Mouse (Mus musculus): Measurements from ENCODE around the gene Dpp10.

Dpp10 gene

DNA sequence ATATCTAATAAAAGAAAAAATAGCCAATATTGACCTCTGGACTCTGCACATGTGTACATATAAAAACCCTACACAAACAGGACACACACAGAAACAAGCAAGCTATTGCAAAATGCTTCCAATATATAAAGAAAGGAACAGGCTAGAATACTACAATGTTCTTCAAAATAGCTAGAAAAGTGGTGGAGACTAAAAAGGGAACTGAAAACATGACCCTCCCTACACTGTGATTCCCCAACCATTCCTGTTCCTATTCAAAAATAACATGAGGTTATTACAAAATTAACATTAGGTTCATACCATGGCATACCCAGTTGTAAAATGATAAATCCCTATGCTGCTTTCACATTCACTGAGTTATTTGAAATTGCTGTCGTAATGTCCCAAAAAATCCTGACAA, 125.8 kb downstream of the Dpp10 start:
- no peak for DNase-seq (ENCODE audit: low read depth, low spot score)

DNA sequence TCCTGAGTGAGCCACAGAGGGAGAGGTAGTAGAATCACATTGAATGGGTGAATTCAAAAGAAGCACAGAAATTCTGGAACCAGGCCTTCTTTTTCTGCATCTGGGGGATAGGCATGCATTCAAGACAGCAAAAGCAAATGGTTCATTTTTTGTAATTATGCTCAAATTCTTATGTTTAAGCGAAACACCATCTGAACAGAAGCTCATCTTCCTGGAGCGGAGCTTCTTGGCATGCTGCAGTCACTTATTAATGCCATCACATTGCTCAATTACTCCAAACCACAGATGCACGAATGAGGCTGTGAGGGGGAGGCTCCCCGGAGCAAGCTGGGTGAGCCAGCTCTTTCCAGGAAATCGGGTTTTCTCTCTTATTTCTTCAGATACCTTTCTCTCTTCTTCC, 142.7 kb downstream of the Dpp10 start:
- no peak for DNase-seq (ENCODE audit: low read depth, low spot score)

DNA sequence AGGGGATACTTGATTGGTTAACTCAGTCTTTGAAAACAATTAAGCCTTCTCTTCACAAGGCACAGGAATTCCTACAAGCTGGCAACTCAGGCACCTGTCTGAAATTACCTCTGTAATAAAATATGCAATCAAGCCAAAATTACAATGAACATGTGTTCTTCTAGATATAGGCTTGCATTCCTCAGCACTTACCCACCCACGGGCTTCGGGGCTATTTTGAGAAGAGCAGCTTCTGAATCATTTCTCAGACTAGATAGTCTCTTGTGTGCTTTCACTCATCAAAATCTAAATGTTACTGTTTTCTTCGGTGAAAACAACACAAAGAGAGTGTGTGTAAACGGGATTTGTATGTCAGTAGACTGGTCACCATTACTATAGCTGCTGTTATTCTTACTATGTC, 144.1 kb downstream of the Dpp10 start:
- no peak for DNase-seq (ENCODE audit: low read depth, low spot score)

DNA sequence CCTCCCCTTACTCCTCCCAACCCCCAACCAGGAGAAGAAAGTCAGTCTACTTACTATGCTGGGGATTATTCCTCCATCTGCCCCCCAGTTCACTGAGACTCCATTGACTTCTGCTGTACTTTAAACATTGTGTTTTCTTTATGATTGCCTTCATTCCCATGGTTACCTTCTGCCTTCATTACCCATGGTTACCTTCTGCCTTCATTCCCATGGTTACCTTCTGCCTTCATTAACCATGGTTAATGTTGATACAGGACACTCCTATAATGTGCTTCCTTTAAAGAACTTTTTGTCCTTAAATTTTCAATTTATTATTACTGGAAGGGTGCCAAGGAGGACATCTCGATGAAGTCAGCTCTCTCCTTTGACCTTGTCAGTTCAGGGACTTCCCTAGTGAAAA, 158.1 kb downstream of the Dpp10 start:
- no peak for DNase-seq (ENCODE audit: low read depth, low spot score)

DNA sequence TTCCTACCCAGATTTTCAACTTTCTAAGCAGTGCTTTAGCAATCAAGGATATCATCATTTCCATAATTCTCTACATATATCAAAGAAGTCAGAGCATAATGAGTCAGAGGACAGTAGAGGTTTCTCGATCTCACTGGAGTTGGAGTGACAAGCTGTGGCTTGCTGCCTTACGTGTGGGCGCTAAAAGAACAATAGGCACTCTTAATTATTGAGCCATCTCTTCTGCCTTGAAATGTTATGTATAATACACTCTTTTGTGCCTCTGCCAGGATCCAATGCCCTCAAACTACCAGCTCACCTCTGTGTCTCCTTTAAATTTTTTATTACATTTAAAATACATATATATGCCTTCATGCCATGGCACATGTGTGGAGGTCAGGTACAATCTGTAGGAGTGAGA, 198.5 kb downstream of the Dpp10 start:
- DNase-seq (ENCODE audit: low read depth, low spot score) = no peak

DNA sequence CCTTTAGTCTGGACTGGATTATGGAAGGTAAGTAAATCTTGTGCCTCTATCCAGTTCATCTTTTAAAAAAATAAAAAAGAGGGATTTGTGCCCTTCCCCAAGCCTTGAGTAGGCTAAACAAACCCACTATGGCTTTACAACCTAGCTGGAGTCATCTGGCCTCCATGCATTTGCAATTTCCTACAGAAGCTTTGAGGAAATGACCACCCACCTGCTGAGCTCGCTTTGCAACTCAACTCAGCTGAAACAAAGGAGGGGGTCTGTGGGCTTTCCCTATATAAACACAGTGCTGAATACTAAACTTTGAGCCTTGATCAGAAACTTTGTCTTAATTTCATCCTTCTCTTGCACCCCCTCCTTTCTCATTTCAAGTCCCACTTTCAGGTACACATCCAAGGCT, 244.2 kb downstream of the Dpp10 start:
- DNase-seq (ENCODE audit: low read depth, low spot score) = no peak

DNA sequence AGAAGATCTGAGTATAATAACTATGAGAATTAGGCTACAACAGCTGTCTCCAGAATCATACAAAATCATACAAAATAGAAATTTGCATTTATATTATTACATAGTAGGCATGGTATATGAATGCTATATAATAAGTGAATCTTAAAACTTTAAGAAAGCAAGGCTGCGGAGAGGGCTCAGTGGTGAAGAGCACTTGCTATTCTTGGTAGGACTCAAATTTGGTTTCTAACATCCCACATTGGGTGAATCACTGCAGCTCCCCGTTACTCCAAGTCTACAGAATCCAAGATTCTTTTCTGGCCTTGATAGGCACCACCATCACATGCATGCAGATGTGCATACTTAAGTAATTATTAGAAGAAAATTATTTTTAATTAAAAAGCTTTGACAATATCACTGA, 279.8 kb downstream of the Dpp10 start:
- DNase-seq (ENCODE audit: low read depth, low spot score) = no peak

DNA sequence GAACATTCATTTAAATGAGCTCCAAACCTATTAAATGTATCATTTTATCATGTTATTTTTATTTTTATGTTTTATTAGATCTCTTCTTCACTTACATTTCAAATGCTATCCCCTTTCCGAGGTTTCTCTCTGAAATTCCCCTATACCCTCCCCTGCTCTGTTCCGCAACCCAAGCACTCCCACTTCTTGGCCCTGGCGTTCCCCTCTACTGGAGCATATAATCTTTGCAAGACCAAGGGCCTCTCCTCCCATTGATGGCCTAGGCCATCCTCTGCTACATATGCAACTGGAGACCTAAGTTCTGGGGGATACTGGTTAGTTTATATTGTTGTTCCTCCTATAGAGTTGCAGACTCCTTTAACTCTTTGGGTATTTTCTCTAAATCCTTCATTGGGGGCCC, 283.1 kb downstream of the Dpp10 start:
- DNase-seq (ENCODE audit: low read depth, low spot score) = no peak

DNA sequence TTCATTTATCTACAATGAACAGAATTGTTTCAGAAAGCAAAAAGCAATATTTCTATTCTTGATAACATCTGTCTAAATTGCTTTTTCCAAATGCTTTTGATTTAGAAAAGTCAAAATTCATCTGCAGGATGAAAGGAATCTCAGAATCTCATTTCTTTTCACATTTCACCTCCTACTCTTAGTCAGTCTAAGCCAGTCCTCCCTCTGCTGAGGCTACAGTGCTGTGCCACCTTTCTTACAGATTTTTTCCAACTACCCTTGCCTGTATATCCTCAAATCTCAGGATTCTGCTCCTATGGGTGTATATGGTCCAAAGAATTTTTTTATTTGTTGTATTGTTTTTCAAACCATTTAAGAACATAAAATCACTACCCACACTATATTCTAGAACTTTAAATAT, 289.3 kb downstream of the Dpp10 start:
- no peak for DNase-seq (ENCODE audit: low read depth, low spot score)

DNA sequence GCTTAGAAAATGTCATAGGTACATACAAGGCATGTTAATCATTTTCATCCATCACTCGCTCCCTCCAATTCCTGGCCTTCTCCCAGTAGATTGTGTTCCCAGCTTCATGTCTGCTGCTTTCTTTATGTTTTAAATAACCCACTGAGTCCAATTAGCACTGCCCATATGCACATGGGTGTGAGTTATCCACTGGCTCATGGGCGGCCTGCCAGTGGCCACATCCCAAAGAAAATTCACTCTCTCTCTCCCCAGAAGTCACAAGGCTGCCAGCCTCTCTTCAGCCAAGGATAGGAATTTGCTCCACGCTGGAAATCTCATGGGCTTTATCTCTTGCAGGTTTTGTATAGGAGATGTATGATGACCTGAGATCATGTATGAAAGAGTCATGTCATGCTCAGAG, 338.1 kb downstream of the Dpp10 start:
- no peak for DNase-seq (ENCODE audit: low read depth, low spot score)

DNA sequence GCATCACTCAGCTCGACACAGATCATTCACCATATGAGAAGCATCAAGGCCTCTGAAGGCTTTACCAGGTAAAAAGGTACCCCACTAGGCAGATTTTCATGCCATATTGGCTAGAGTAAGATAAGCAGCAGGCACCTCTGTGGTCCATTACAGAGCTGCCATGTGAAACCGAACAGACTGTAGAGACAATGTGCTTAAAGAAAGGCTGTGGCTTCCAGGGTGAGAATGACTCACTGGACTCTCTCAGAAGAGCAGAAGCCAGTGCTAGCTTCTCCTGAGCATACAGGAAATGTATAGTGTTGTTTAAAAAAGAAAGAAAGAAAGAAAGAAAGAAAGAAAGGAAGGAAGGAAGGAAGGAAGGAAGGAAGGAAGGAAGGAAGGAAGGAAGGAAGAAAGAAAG, 386.9 kb downstream of the Dpp10 start:
- DNase-seq (ENCODE audit: low read depth, low spot score) = no peak

DNA sequence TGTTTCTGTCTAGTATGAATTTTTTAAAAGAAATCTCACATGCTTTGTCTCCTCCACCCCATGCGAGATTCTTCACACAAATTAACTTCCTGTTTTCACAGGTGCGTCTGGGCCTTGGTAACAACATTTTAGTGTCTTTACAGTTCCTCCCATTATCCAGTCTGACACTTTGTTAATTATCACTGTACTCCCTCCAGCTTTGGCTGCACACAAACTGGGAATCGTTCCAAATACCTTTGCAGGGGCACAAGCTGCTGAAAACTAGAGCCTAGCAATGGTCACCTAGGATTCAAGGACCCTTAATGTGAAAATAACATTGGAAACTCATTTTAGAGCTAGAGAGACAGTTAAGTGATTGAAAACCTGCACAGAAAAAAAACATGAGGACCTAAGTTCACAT, 388.8 kb downstream of the Dpp10 start:
- no peak for DNase-seq (ENCODE audit: low read depth, low spot score)

DNA sequence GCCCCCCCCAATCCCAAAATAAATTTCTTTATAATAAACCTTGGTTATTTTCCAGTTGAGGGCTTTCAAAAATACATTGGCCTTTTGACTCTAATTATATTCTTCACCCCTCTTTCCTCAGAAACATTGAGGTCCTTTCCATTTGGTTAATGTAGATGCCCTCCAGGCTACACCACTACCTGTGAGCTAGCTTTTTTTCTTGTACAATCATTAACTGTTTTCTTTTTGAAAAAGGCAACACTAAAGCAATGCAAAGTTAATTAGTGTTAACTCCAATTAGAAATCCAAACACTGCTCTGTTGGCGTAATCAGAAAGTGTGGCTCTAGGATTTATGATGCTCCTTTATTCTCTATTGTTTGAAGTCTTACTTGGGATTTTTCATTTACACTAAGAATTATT, 407.5 kb downstream of the Dpp10 start:
- DNase-seq (ENCODE audit: low read depth, low spot score) = no peak

DNA sequence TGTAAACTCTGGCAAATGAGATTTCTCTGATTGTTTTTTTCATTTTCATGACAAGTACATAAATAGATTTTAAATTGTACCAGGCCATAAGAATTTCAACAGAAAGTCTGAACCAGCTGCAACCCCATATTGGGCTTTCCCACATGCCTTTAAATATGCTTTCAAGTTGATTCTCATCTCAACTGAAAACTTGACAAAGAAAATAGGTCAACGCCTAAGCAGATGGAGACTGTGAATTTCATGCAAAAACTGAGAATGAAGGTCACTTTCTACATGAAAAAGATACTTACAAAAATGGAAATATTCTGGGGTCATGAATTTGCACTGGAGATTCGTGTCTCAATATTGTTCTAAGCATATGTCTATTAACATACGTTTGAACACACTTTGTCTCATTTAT, 417.1 kb downstream of the Dpp10 start:
- no peak for DNase-seq (ENCODE audit: low read depth, low spot score)

DNA sequence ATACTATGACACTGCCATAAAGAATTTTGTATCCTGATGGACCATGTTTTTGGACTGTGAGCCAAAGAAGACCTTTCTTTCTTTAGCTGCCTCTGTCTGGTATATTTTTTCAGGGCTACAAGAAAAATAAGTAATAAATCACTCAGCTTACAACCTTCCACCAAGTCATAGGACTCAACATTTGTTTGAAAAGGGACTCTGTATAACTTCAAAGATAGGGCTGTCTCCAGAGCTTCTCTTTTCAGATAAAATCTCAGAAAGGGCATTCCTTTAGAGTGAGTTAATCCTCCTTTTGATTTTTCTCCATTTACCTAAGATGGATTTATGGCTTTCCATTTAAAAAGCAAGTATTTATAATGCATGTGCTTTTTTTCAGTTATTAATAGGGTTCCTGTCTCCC, 460.5 kb downstream of the Dpp10 start:
- no peak for DNase-seq (ENCODE audit: low read depth, low spot score)

DNA sequence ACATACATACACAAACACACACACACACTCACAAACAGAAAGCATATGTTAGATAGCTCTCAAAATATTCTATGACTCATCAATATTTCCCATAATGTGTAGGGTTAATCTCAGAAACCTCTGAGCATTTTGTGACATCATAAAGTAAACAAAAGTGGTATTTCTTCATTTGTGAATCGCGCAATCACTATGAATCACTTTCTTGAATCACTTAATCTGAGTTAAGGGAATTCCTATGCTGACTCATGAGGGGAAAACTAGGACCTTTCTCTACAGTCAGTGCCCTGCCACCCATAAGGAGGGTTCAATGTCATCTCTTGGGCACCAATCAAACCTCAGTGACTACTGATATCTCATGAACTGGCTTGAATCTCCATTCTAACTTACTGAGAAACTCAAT, 465.2 kb downstream of the Dpp10 start:
- DNase-seq (ENCODE audit: low read depth, low spot score) = no peak

DNA sequence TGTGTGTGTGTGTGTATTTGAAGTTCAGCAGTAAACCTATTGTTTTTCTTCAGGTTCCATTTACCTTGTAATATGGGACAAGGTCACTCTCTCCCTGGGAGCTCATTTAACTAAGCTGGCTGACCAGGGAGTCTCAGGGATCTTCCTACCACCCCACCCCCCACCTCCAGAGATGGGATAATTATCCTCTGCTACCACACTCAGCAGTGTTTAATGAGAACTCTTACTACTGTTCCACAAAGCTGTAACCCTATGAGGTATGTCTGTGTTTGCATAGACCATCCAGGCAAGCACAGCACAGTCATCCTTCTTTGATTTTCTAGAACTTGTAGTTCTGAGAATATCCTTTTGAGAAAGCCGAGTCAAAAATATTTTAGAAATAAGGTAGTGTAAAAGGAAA, 471.6 kb downstream of the Dpp10 start:
- DNase-seq (ENCODE audit: low read depth, low spot score) = no peak

DNA sequence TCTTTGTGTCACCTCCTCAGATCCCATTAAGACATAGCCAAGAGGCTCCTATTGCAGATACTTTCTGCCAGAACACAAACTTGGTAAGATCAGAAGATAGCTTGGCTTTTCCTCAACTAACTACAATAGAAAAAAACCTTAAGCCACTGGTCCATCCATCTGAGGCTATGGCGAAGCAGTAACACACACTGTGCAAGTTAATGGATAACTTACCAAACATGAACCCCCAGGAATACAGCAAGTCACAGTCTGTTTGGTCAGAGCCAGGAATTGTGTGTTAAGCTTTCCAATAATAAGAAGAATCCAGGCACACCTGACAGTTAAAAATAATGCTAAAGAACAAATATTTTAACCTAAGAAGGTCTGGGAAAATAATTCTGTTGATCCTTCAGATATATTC, 502.9 kb downstream of the Dpp10 start:
- no peak for DNase-seq (ENCODE audit: low read depth, low spot score)

DNA sequence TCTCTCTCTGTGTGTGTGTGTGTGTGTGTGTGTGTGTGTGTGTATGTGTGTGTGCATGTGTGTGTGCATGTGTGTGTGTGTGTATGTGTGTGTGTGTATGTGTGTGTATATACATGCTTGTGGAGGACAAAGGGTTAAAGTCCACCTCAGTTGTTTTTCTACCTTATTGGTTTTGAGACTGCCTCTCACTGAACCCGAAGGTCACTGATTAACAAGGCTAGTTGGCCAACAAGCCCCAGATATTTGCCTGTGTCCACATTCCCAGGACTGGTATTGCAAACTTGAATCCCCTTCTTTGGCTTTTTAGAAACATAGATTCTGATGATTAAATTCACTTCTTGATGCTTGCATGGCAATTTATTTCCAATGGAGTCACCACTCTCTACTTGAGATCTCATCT, 577.6 kb downstream of the Dpp10 start:
- DNase-seq (ENCODE audit: low read depth, low spot score) = no peak

DNA sequence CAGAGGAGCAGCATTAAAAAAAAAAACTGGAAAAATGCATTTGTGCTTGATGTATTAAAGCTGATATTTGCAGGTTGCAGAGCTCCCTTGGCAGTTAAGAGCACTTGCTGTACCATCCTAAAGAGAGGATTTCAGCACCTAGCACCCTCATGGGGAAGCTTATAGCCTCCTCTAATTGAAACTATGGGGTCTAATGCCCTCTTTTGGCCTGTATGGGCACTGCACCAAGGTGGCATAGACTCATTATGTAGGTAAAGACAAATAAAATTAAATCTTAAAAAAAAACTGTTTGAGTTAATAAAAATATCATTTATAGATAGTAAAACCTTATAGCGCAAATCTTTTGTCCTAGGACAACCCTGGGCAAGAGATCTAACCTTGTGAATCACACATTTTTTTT, 631.2 kb downstream of the Dpp10 start:
- DNase-seq (ENCODE audit: low read depth, low spot score) = no peak

DNA sequence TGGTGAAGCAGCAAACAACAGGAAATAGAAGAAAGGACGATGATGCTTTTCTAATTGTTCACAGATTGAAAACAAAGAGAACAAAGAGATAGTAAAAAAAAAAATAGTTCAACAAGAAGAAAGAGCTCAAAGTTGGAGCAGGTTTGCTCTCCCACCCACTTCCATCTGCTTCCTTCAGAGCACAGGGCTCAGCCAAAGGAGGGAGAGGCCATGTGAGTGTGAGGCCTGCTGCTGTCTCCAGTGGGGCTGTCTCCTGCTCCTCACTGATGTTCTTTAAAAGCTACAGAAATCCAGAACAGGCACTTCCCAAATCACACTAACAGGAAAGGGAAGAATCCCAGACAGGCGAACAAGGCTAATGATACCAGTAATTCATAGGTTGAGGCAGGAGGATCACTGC, 694.1 kb downstream of the Dpp10 start:
- no peak for DNase-seq (ENCODE audit: low read depth, low spot score)

DNA sequence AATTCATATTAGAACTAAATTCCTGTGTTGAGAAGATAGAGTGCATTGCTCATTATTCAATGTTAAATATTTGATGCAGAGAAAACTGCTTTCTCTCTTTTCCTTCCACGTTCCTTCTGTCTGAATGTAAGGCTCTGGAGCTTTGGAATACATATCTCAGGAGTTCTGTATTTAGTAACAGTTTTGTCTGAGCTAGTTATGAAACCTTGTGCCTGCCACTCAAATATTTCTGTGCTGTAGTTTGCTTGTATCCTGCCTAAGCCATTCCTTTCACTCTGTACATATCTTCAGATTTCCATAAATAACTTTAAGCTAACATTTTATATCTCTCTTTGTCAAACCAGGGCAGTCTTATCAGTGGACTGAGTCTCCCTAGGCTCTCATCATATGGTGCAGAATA, 707.5 kb downstream of the Dpp10 start:
- DNase-seq (ENCODE audit: low read depth, low spot score) = no peak

DNA sequence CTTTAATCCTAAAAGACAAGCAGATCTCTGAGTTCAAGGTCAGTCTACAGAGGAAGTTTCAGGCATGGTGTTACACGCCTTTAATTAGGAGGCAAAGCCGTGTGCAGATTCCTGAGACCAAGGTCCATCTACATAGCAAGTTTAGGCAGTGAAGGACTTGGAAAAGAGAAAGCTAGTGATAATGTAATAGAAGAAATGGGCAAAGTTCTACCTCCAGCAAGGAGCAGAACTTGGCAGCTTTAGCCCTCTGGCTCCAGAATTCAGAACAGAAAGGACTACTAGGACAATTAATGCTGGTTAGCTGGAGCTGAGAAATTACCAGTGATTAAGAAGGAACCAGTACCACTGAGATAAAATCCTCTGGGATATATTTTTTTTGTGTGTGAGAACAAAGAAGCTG, 728.5 kb downstream of the Dpp10 start:
- no peak for DNase-seq (ENCODE audit: low read depth, low spot score)
